11 mouse cellular contexts compared by ENCODE assay signal in the genomic region with DNA sequence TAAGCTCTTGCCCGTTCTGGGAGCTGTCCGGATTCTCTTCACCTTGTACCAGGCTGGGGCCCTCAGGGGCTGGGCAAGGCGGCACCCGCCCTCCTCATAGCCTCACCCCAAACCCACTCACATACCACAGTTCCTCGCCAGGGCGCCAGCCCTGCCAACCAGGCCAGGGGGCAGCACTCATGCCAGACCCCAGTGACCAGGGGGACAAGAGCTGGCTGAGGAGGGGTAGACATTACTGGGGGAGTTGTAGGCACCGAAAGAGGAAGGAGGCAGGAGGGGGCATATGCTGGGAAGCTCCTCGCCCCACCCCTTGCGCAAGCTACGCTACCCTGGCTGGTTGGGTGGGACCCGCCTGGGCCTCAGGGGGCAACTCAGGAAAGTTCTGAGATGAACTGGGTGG. TPM values are rescaled to one million over a fixed set of nuclear protein-coding genes. Genes with fewer than 3 reads are reported as not detected.
DNase-seq lines count a peak whose midpoint lies in the region; ATAC-seq and TF ChIP-seq lines count a peak whose summit lies in the region.
"Had no signal": no experiment of that assay in that cellular context is flagged by ENCODE, and none has a peak within 500 bp of the region (broad histone marks: within the 10 kb centered on the region; RNA-seq: fewer than 3 reads in every experiment).

No protein-coding gene starts in this region.

- peak; percentile 38 for DNase-seq in CD4-positive, CD25-positive, alpha-beta regulatory T cell, adult 2 months (ENCODE audit: low read depth, low spot score)
- peak; percentile 18 to 45 for DNase-seq in layer of hippocampus, postnatal 10 days (ENCODE audit: low spot score in 2 of 2)
- DNase-seq in layer of hippocampus, postnatal 14 days (ENCODE audit: low spot score in 2 of 2), result no peak
- DNase-seq in right cerebral cortex, adult 18-20 months, result no peak
- no peak for DNase-seq in left cerebral cortex, postnatal 36 days (ENCODE audit: low spot score in 2 of 2)

- 61% methylated on average over 11 of the region's 11 CpGs for WGBS in liver, embryonic 15.5 days (ENCODE audit: insufficient replicate concordance)

- no peak for TF ChIP-seq POLR2A in bone marrow macrophage, adult 2 months (IDR thresholded peaks at IDR 0.05; ENCODE audit: borderline replicate concordance, low read depth, low read length)

- H3K4me3 ChIP-seq in bone marrow macrophage, adult 2 months (ENCODE audit: insufficient read depth, low read length), result peak overlapping the region; percentile 5; the same call in 1 of the 2 replicates
- H3K4me3 ChIP-seq in liver, embryonic 15.5 days (replicated peaks), result peak overlapping the region; percentile 37
- H3K4me3 ChIP-seq: erythroblast, embryonic 14.5 days had no signal

- no peaks in the 10 kb centered on the region for H3K9me3 ChIP-seq in liver, embryonic 15.5 days (replicated peaks)

- no peak overlapping the region for H3K9ac ChIP-seq in liver, embryonic 15.5 days

- ATAC-seq in CD4-positive, CD25-positive, alpha-beta regulatory T cell, adult 4 months, result no peak
- no peak for ATAC-seq in liver, embryonic 15.5 days (ENCODE audit: insufficient read depth)
- ATAC-seq: activated CD4-positive, CD25-positive, alpha-beta regulatory T cell, adult 4 months had no signal

- no peak overlapping the region for H3K27ac ChIP-seq in bone marrow macrophage, adult 2 months (ENCODE audit: insufficient read depth, low read depth, low read length)
- H3K27ac ChIP-seq in liver, embryonic 15.5 days (replicated peaks), result peak overlapping the region; percentile 68

- no peak for TF ChIP-seq CTCF in bone marrow macrophage, adult 2 months (IDR thresholded peaks at IDR 0.05; ENCODE audit: low read depth, low read length)

- H3K27me3 ChIP-seq in liver, embryonic 15.5 days, result peaks cover 22% of the 10 kb centered on the region

- no peaks in the 10 kb centered on the region for H3K36me3 ChIP-seq in liver, embryonic 15.5 days (replicated peaks)

- peak overlapping the region; percentile 41 for H3K4me2 ChIP-seq in liver, embryonic 15.5 days

- H3K4me1 ChIP-seq in bone marrow macrophage, adult 2 months (ENCODE audit: control insufficient read depth, insufficient read depth, low read length), result peaks cover 56% of the 10 kb centered on the region
- peaks cover 66% of the 10 kb centered on the region for H3K4me1 ChIP-seq in liver, embryonic 15.5 days (replicated peaks)

- intact Hi-C loops in left cerebral cortex, postnatal 36 days (cut with DNase I), result no loop called here

RNA-seq across cellular contexts. Expression of a gene that starts 6.9 kb away (rescaled TPM):
- 10 to 100 TPM; 11.7 to 13.2 TPM for polyA plus RNA-seq in CD4-positive, CD25-positive, alpha-beta regulatory T cell, adult 4 months (2017; shearing (Covaris generic))
- 1 to 10 TPM; 6.6 to 8.7 TPM for total RNA-seq in layer of hippocampus, postnatal 10 days (2021)
- total RNA-seq in layer of hippocampus, postnatal 14 days (2021), result 10 to 100 TPM; 12.1 to 15.1 TPM
- 66.0 and 75.2 TPM in 2 replicates for polyA plus RNA-seq in bone marrow macrophage, adult 2 months (2012; ENCODE audit: insufficient read depth, insufficient read length, missing spikeins)
- polyA plus RNA-seq in liver, embryonic 15.5 days (2015; fragmentation: Nextera tagmentation; extraction: Ambion mirVana), result 2.3 and 3.3 TPM in 2 replicates
- 10 to 100 TPM; 10.9 to 18.6 TPM for total RNA-seq in left cerebral cortex, postnatal 36 days (2021)

RNA-seq across cellular contexts. Expression of a gene that starts 15.0 kb away (rescaled TPM):
- 1 to 10 TPM in 1 of 2 experiments, not detected in 1; 5.3 TPM for polyA plus RNA-seq in CD4-positive, CD25-positive, alpha-beta regulatory T cell, adult 4 months (2017; shearing (Covaris generic))
- 1 to 10 TPM in 1 of 2 experiments, not detected in 1; 3.5 TPM for total RNA-seq in layer of hippocampus, postnatal 10 days (2021)
- total RNA-seq in layer of hippocampus, postnatal 14 days (2021), result 1 to 10 TPM; 3.2 to 4.3 TPM
- polyA plus RNA-seq in bone marrow macrophage, adult 2 months (2012; ENCODE audit: insufficient read depth, insufficient read length, missing spikeins), result not detected in 2 replicates
- not detected in 2 replicates for polyA plus RNA-seq in liver, embryonic 15.5 days (2015; fragmentation: Nextera tagmentation; extraction: Ambion mirVana)
- total RNA-seq in left cerebral cortex, postnatal 36 days (2021), result 1 to 10 TPM; 4.2 to 5.3 TPM

RNA-seq across cellular contexts. Expression of a gene that starts 22.6 kb away (rescaled TPM):
- 1 to 10 TPM in 1 of 2 experiments, under 1 TPM in 1; 0.59 to 1.1 TPM for polyA plus RNA-seq in CD4-positive, CD25-positive, alpha-beta regulatory T cell, adult 4 months (2017; shearing (Covaris generic))
- total RNA-seq in layer of hippocampus, postnatal 10 days (2021), result under 1 TPM in 1 of 2 experiments, not detected in 1; 0.59 TPM
- under 1 TPM in 1 of 2 experiments, not detected in 1; 0.21 TPM for total RNA-seq in layer of hippocampus, postnatal 14 days (2021)
- polyA plus RNA-seq in bone marrow macrophage, adult 2 months (2012; ENCODE audit: insufficient read depth, insufficient read length, missing spikeins), result not detected in 2 replicates
- 0.05 TPM in 1 of 2 replicates, not detected in the other for polyA plus RNA-seq in liver, embryonic 15.5 days (2015; fragmentation: Nextera tagmentation; extraction: Ambion mirVana)
- total RNA-seq in left cerebral cortex, postnatal 36 days (2021), result not detected
- total RNA-seq: hematopoietic stem cell, adult 5-6 weeks had no signal
- polyA plus RNA-seq: erythroblast, embryonic 14.5 days had no signal

RNA-seq across cellular contexts. Expression of a gene that starts 24.0 kb away (rescaled TPM):
- polyA plus RNA-seq in CD4-positive, CD25-positive, alpha-beta regulatory T cell, adult 4 months (2017; shearing (Covaris generic)), result 10 to 100 TPM; 52.2 to 71.7 TPM
- total RNA-seq in layer of hippocampus, postnatal 10 days (2021), result 10 to 100 TPM; 28.8 to 33.6 TPM
- total RNA-seq in layer of hippocampus, postnatal 14 days (2021), result 10 to 100 TPM; 30.4 to 30.5 TPM
- polyA plus RNA-seq in bone marrow macrophage, adult 2 months (2012; ENCODE audit: insufficient read depth, insufficient read length, missing spikeins), result 17.7 and 20.5 TPM in 2 replicates
- 14.3 and 16.4 TPM in 2 replicates for polyA plus RNA-seq in liver, embryonic 15.5 days (2015; fragmentation: Nextera tagmentation; extraction: Ambion mirVana)
- 10 to 100 TPM; 31.0 to 32.5 TPM for total RNA-seq in left cerebral cortex, postnatal 36 days (2021)

RNA-seq across cellular contexts. Expression of a gene that starts 25.9 kb away (rescaled TPM):
- under 1 TPM in 1 of 2 experiments, not detected in 1; 0.42 TPM for polyA plus RNA-seq in CD4-positive, CD25-positive, alpha-beta regulatory T cell, adult 4 months (2017; shearing (Covaris generic))
- total RNA-seq in layer of hippocampus, postnatal 10 days (2021), result under 1 TPM; 0.51 to 0.71 TPM
- under 1 TPM; 0.41 to 0.76 TPM for total RNA-seq in layer of hippocampus, postnatal 14 days (2021)
- not detected in 2 replicates for polyA plus RNA-seq in bone marrow macrophage, adult 2 months (2012; ENCODE audit: insufficient read depth, insufficient read length, missing spikeins)
- 0.06 and 0.07 TPM in 2 replicates for polyA plus RNA-seq in liver, embryonic 15.5 days (2015; fragmentation: Nextera tagmentation; extraction: Ambion mirVana)
- under 1 TPM; 0.23 to 0.39 TPM for total RNA-seq in left cerebral cortex, postnatal 36 days (2021)
- total RNA-seq: hematopoietic stem cell, adult 5-6 weeks had no signal
- polyA plus RNA-seq: erythroblast, embryonic 14.5 days had no signal

Comparison
In these comparisons a context has a peak if more than half of its experiments do, and no peak if none do; other contexts are left out.
1. DNase-seq: peak in CD4-positive, CD25-positive, alpha-beta regulatory T cell, adult 2 months (single experiment) and layer of hippocampus, postnatal 10 days (2 of 2); none in layer of hippocampus, postnatal 14 days (0 of 2), right cerebral cortex, adult 18-20 months (single experiment) and left cerebral cortex, postnatal 36 days (0 of 2).